Mouse (Mus musculus) hindbrain, embryonic 14.5 days (tissue): ENCODE data around the gene Lcn12. TPM values are rescaled to one million over a fixed set of nuclear protein-coding genes. Genes with fewer than 3 reads are reported as not detected.

Experiments used
- ATAC-seq: fragments of 200-750 bp; cut with Nextera tagmentation; 2 replicates; pipeline ENCODE4 v1.8.0; 2017; ENCODE audit warnings: moderate number of reproducible peaks, mild to moderate bottlenecking, moderate TSS enrichment, moderate library complexity; ENCODE audit not compliant: low FRiP score
- DNase-seq: peaks from one replicate; pipeline ENCODE4 v3.0.0-alpha.2; 2015; ENCODE audit warnings: low spot score
- H3K27ac ChIP-seq: fragments of 300-500 bp; sonication (generic); 2 replicates; pipeline ENCODE4 v1.5.1; 2014; ENCODE audit warnings: mild to moderate bottlenecking, moderate library complexity
- H3K27me3 ChIP-seq: fragments of 300-500 bp; sonication (generic); 2 replicates; pipeline ENCODE4 v1.6.1; 2014; ENCODE audit warnings: mild to moderate bottlenecking, low read length, mixed read lengths; ENCODE audit not compliant: control insufficient read depth, insufficient read depth
- H3K36me3 ChIP-seq: fragments of 300-500 bp; sonication (generic); replicated peaks from 2 replicates; pipeline ENCODE4 v1.6.1; 2014; ENCODE audit not compliant: control insufficient read depth, insufficient read depth
- H3K4me1 ChIP-seq: fragments of 300-500 bp; sonication (generic); replicated peaks from 2 replicates; pipeline ENCODE4 v1.6.1; 2014; ENCODE audit warnings: antibody characterized with exemption, low read length, mixed read lengths; ENCODE audit not compliant: control insufficient read depth, insufficient read depth
- H3K4me2 ChIP-seq: fragments of 300-500 bp; sonication (generic); replicated peaks from 2 replicates; pipeline ENCODE4 v1.6.1; 2014; ENCODE audit warnings: mild to moderate bottlenecking, moderate library complexity
- H3K4me3 ChIP-seq: fragments of 300-500 bp; sonication (generic); replicated peaks from 2 replicates; pipeline ENCODE4 v1.5.1; 2014; ENCODE audit warnings: mild to moderate bottlenecking, low read length
- H3K9ac ChIP-seq: fragments of 300-500 bp; sonication (generic); 2 replicates; pipeline ENCODE4 v1.6.1; 2014
- H3K9me3 ChIP-seq: fragments of 300-500 bp; sonication (generic); 2 replicates; pipeline ENCODE4 v1.6.1; 2016; ENCODE audit warnings: low read length; ENCODE audit not compliant: control insufficient read depth
- WGBS: fragments of 180-500 bp; shearing (Covaris S2); extraction: QIAGEN DNeasy Blood & Tissue Kit; methylation state at CpG from one replicate; pipeline ENCODE4 v1.1.7; 2014; 5-methylcytosine and 5-hydroxymethylcytosine counted together
- polyA plus RNA-seq: library from polyadenylated mRNA; unstranded; fragments of >200 nt; fragmentation: Nextera tagmentation; extraction: Ambion mirVana; gene quantifications from 2 replicates; pipeline ENCODE4 v1.2.1, GENCODE M21; 2014

The Lcn12 gene
- polyA plus RNA-seq, 1 experiment from 2014 or later = not detected

GRCm38 (mm10) chr2:25498622-25499478 is 5.1 kb upstream of the Lcn12 start:
- Histone ChIP-seq H3K27ac (no peak overlapping the region), H3K4me3 (no peak overlapping the region), H3K9me3 (no peaks in the 10 kb centered on the region), H3K27me3 (no peaks in the 10 kb centered on the region), H3K9ac (no peak overlapping the region), H3K4me1 (peaks cover 11% of the 10 kb centered on the region), H3K36me3 (peaks cover 14% of the 10 kb centered on the region), H3K4me2 (no peak overlapping the region)
- WGBS = 73% methylated on average over 15 of the region's 15 CpGs
- no peak for DNase-seq
- no peak for ATAC-seq

GRCm38 (mm10) chr2:25497846-25498575 is 4.3 kb upstream of the Lcn12 start:
- 58% methylated on average over 6 of the region's 6 CpGs for WGBS

GRCm38 (mm10) chr2:25496462-25496861 is 2.8 kb upstream of the Lcn12 start:
- WGBS = 48% methylated on average over 4 of the region's 4 CpGs
- ATAC-seq = no peak
- Histone ChIP-seq H3K4me3 (no peak overlapping the region), H3K4me1 (peaks cover 3% of the 10 kb centered on the region), H3K27ac (no peak overlapping the region), H3K36me3 (no peaks in the 10 kb centered on the region), H3K4me2 (no peak overlapping the region), H3K27me3 (no peaks in the 10 kb centered on the region), H3K9me3 (no peaks in the 10 kb centered on the region), H3K9ac (no peak overlapping the region)
- peak; percentile 40 for DNase-seq

More at GRCm38 (mm10) chr2:25497846-25498575, 4.3 kb upstream of the Lcn12 start:
- H3K4me1 ChIP-seq = peaks cover 11% of the 10 kb centered on the region
- H3K4me2 ChIP-seq = no peak overlapping the region
- no peak overlapping the region for H3K4me3 ChIP-seq
- no peaks in the 10 kb centered on the region for H3K9me3 ChIP-seq
- H3K27ac ChIP-seq = peak overlapping the region; percentile 43; the same call in 1 of the 2 replicates
- H3K9ac ChIP-seq = no peak overlapping the region
- no peaks in the 10 kb centered on the region for H3K27me3 ChIP-seq
- DNase-seq (no peak), ATAC-seq (no peak)
- H3K36me3 ChIP-seq = peaks cover 6% of the 10 kb centered on the region; the same call in 1 of the 2 replicates

- H3K4me2 ChIP-seq = no peak overlapping the region
- no peak overlapping the region for H3K27ac ChIP-seq
- no peak overlapping the region for H3K9ac ChIP-seq
- no peak overlapping the region for H3K4me3 ChIP-seq
- H3K36me3 ChIP-seq = no peaks in the 10 kb centered on the region
- no peaks in the 10 kb centered on the region for H3K9me3 ChIP-seq
- WGBS = 85% methylated on average over 5 of the region's 5 CpGs
- ATAC-seq = no peak
- no peak for DNase-seq
- no peaks in the 10 kb centered on the region for H3K4me1 ChIP-seq
- no peaks in the 10 kb centered on the region for H3K27me3 ChIP-seq
These were observed 723 bp downstream of the Lcn12 start for GRCm38 (mm10) chr2:25492988-25493387.

GRCm38 (mm10) chr2:25488671-25489068 is 5.0 kb downstream of the Lcn12 start:
- Histone ChIP-seq H3K27me3 (no peaks in the 10 kb centered on the region), H3K4me2 (no peak overlapping the region), H3K9ac (no peak overlapping the region), H3K4me3 (no peak overlapping the region), H3K36me3 (no peaks in the 10 kb centered on the region), H3K4me1 (no peaks in the 10 kb centered on the region), H3K9me3 (no peaks in the 10 kb centered on the region), H3K27ac (no peak overlapping the region)
- DNase-seq (no peak), ATAC-seq (no peak)
- WGBS = 82% methylated on average over 7 of the region's 7 CpGs

GRCm38 (mm10) chr2:25487965-25488670 is 5.6 kb downstream of the Lcn12 start:
- 81% methylated on average over 6 of the region's 6 CpGs for WGBS
- no peaks in the 10 kb centered on the region for H3K36me3 ChIP-seq
- ATAC-seq (no peak), DNase-seq (no peak)
- H3K27me3 ChIP-seq = no peaks in the 10 kb centered on the region
- no peak overlapping the region for H3K9ac ChIP-seq
- no peak overlapping the region for H3K4me2 ChIP-seq
- H3K27ac ChIP-seq = no peak overlapping the region
- H3K4me3 ChIP-seq = no peak overlapping the region
- no peaks in the 10 kb centered on the region for H3K4me1 ChIP-seq
- no peaks in the 10 kb centered on the region for H3K9me3 ChIP-seq

GRCm38 (mm10) chr2:25484901-25485647 is 8.6 kb downstream of the Lcn12 start:
- H3K9me3 ChIP-seq = no peaks in the 10 kb centered on the region
- no peak overlapping the region for H3K27ac ChIP-seq
- no peaks in the 10 kb centered on the region for H3K27me3 ChIP-seq
- no peaks in the 10 kb centered on the region for H3K4me1 ChIP-seq
- H3K4me3 ChIP-seq = no peak overlapping the region
- ATAC-seq = no peak
- WGBS = 70% methylated on average over 11 of the region's 11 CpGs
- no peak overlapping the region for H3K9ac ChIP-seq
- H3K4me2 ChIP-seq = no peak overlapping the region
- no peaks in the 10 kb centered on the region for H3K36me3 ChIP-seq
- no peak for DNase-seq

GRCm38 (mm10) chr2:25482969-25483368 is 10.7 kb downstream of the Lcn12 start:
- Histone ChIP-seq H3K27ac (no peak overlapping the region), H3K4me3 (no peak overlapping the region), H3K9ac (no peak overlapping the region), H3K4me1 (no peaks in the 10 kb centered on the region), H3K4me2 (no peak overlapping the region), H3K27me3 (no peaks in the 10 kb centered on the region), H3K9me3 (no peaks in the 10 kb centered on the region), H3K36me3 (no peaks in the 10 kb centered on the region)
- ATAC-seq (no peak), DNase-seq (no peak)
- 22% methylated on average over 7 of the region's 7 CpGs for whole genome bisulfite sequencing
